Mouse (Mus musculus) liver, embryonic 18 days (tissue): ENCODE data around the gene Scn10a. TPM values are rescaled to one million over a fixed set of nuclear protein-coding genes. Genes with fewer than 3 reads are reported as not detected.

Experiments used
- polyA plus RNA-seq: library from polyadenylated mRNA; depleted of rRNA; stranded (reverse); fragments of >200 nt; gene quantifications from 2 replicates; pipeline ENCODE4 v1.2.3, GENCODE M21; 2012; rRNA removed

Scn10a gene
- polyA plus RNA-seq = 0.09 and 0.10 TPM in 2 replicates

DNA sequence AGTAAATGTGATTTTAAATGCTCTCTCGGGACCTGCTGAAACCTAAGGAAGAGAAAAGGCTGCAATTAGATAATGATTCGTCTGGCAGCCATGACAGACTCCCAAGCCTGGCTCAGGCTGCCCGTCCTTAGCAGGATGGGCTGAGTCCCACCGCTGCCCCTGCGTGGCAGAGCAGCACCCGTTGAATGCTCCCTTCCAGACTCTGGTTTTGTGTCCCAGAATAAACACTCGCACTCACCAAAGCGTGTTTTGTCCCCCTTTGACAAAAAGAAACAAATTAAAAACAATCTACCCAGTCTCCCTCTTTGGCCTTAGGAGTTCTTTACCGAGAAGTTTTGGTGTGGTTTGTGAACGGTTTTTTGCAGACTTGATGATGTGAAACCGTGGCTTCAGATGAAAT, at the start of gene Scn10a:
Gene Scn10a (minus strand): TSS at position 101 of the 400 bp plus-strand sequence.

DNA sequence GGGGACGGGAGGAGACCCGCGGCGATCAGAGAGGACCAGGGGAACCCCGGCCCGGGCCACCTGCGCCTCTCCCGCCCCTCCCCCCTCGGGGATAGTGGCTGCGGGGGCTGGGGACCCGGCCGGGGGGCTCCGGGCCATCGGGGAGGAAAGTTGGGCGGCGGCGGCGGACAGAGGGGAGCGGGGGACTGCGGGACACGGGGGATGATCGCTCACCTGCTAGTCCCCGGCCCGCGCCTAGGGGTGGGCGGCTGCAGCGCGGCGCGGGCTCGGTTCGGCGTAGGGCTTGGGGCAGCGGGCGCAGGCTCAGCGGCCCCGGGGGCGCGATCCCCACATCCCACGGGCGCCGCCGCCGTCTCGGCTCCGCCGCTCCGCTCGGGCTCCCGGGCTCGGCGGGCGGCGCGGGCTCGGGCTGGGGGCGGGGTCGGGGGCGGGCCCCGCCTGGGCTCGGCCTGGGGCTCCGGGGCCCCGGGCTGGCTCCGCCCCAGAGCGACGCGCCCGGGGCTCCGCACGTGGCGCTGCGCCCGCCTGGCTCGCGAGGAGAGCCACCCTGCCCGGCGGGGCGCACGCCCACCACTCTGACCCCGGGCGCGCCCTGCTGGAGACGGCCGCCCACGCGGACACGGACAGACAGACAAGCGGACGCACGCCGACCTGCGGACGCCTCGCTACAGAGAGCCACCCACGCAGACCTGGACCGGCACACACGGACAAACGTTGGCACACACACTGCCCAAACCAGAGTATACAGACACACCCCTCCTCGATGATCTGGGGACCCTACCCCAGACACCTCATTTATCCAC, 140.3 kb downstream of the Scn10a start, which contains the start of gene Scn5a:
Gene Scn5a (minus strand): TSS at position 381 of the 803 bp plus-strand sequence.

Other genes starting within 250 kb of the Scn10a start
- gene Scn5a, start 140.3 kb downstream of the Scn10a start, polyA plus RNA-seq = 0.06 and 0.08 TPM in 2 replicates
- under 0.01 and 0.01 TPM in 2 replicates for gene Scn11a, start 106.1 kb upstream of the Scn10a start, polyA plus RNA-seq
- gene Wdr48, start 175.6 kb upstream of the Scn10a start, polyA plus RNA-seq = 13.9 and 15.6 TPM in 2 replicates
- 6.6 and 8.4 TPM in 2 replicates for gene Gorasp1, start 218.2 kb upstream of the Scn10a start, polyA plus RNA-seq
- 0.24 and 0.37 TPM in 2 replicates for gene Ttc21a, start 218.3 kb upstream of the Scn10a start, polyA plus RNA-seq